Mouse (Mus musculus) liver, adult 2 months (tissue): Measurements from ENCODE around the gene Unc13b. TPM values are rescaled to one million over a fixed set of nuclear protein-coding genes. Genes with fewer than 3 reads are reported as not detected.

ENCODE experiments used
- DNase-seq: peaks from one replicate; pipeline ENCODE4 v3.0.0-alpha.2; 2011; ENCODE audit warnings: low read depth, low spot score; ENCODE audit errors: extremely low read depth
- H3K27ac ChIP-seq: fragments of 200-500 bp; replicated peaks from 2 replicates; pipeline ENCODE4 v1.5.1; 2012; ENCODE audit warnings: low read depth, mild to moderate bottlenecking, control low read depth, inconsistent platforms, low read length; ENCODE audit not compliant: insufficient read depth
- H3K27me3 ChIP-seq: fragments of 200-500 bp; 2 replicates; pipeline ENCODE4 v1.6.1; 2012; ENCODE audit warnings: mild to moderate bottlenecking, moderate library complexity, low read length, inconsistent platforms; ENCODE audit not compliant: control insufficient read depth, insufficient read depth
- H3K36me3 ChIP-seq: fragments of 200-500 bp; 2 replicates; pipeline ENCODE4 v1.6.1; 2012; ENCODE audit warnings: low read length, inconsistent platforms; ENCODE audit not compliant: control insufficient read depth, insufficient read depth
- H3K4me1 ChIP-seq: fragments of 200-500 bp; 2 replicates; pipeline ENCODE4 v1.6.1; 2011; ENCODE audit warnings: low read length; ENCODE audit not compliant: control insufficient read depth, insufficient read depth
- H3K4me3 ChIP-seq: fragments of 200-500 bp; 2 replicates; pipeline ENCODE4 v1.5.1; 2011; ENCODE audit warnings: low read depth, mild to moderate bottlenecking, control low read depth, low read length, moderate library complexity; ENCODE audit not compliant: insufficient read depth
- H3K79me2 ChIP-seq: fragments of 200-500 bp; 2 replicates; pipeline ENCODE4 v1.6.1; 2012; ENCODE audit warnings: inconsistent platforms, mild to moderate bottlenecking, low read length, moderate library complexity; ENCODE audit not compliant: control insufficient read depth, insufficient read depth
- H3K9ac ChIP-seq: fragments of 200-500 bp; 2 replicates; pipeline ENCODE4 v1.6.1; 2012; ENCODE audit warnings: low read depth, mild to moderate bottlenecking, control low read depth, inconsistent platforms, low read length
- CTCF ChIP-seq: fragments of 200-500 bp; IDR thresholded peaks from 2 replicates; pipeline ENCODE4 v1.5.1; 2011; ENCODE audit warnings: low read depth, low read length, control low read depth
- POLR2A ChIP-seq: fragments of 200-500 bp; IDR thresholded peaks from 2 replicates; pipeline ENCODE4 v1.6.1; 2011; ENCODE audit warnings: low read length, control low read depth; ENCODE audit not compliant: insufficient read depth; ENCODE audit errors: extremely low read depth
- WGBS: fragments of 180-500 bp; shearing (Covaris S2); methylation state at CpG from one replicate; pipeline ENCODE4 v1.1.7; 2018; 5-methylcytosine and 5-hydroxymethylcytosine counted together
- polyA plus RNA-seq: library from polyadenylated mRNA; depleted of rRNA; stranded (reverse); fragments of >200 nt; gene quantifications from 2 replicates; pipeline ENCODE4 v1.2.3, GENCODE M21; 2012
- total RNA-seq: library from RNA; depleted of rRNA; stranded (reverse); fragments of >200 nt; gene quantifications from 2 replicates; pipeline ENCODE4 v1.2.3, GENCODE M21; 2014

Gene Unc13b
- total and polyA plus RNA-seq, 2 experiments = 2.6 to 3.7 TPM

DNA sequence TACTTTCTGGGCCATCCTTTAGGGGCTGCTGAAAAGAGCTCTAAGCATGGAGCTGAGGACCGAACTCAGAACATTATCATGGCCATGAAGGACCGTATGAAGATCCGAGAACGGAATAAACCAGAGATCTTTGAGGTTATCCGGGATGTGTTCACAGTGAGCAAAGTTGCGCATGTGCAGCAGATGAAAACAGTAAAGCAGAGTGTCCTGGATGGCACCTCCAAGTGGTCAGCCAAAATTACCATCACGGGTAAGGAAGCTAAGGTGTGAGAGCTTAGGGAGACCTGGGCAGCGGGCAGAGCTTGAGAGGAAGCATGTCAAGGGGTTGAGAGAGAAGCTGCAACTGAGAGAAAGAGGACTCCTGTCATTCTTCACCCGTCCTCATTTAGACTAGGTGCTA lies 178.1 kb downstream of the Unc13b start:
- Histone ChIP-seq H3K27ac (no peak overlapping the region), H3K79me2 (no peaks in the 10 kb centered on the region), H3K27me3 (no peaks in the 10 kb centered on the region), H3K4me1 (no peaks in the 10 kb centered on the region), H3K4me3 (no peak overlapping the region), H3K9ac (no peak overlapping the region), H3K36me3 (no peaks in the 10 kb centered on the region)
- DNase-seq = no peak
- TF ChIP-seq CTCF = no peak
- no peak for TF ChIP-seq POLR2A
- 95% methylated on average over 9 of the region's 9 CpGs for WGBS

DNA sequence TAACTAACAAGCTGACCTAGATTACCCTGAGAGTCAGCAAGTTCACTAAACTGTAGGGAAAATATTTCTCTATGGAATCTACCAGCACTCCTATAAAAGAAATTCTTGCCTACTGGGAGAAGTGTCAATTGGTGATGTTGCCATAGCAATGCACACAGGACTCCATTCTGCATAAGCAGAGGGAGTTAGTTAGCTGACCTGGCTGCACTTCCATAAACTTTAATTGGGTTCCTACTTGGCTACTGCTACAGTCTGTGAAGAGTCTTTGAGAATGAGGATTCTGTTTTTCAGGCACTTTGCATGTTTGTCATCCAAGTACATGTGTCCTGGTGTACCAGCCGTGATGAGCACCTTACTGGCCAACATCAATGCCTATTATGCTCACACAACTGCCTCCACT lies 182.0 kb downstream of the Unc13b start:
- no peaks in the 10 kb centered on the region for H3K4me1 ChIP-seq
- WGBS = 92% methylated on average over 1 of the region's 1 CpGs
- no peak overlapping the region for H3K27ac ChIP-seq
- no peaks in the 10 kb centered on the region for H3K79me2 ChIP-seq
- no peaks in the 10 kb centered on the region for H3K36me3 ChIP-seq
- no peaks in the 10 kb centered on the region for H3K27me3 ChIP-seq
- no peak for DNase-seq
- H3K9ac ChIP-seq = no peak overlapping the region
- TF ChIP-seq POLR2A (no peak), CTCF (no peak)
- H3K4me3 ChIP-seq = no peak overlapping the region

DNA sequence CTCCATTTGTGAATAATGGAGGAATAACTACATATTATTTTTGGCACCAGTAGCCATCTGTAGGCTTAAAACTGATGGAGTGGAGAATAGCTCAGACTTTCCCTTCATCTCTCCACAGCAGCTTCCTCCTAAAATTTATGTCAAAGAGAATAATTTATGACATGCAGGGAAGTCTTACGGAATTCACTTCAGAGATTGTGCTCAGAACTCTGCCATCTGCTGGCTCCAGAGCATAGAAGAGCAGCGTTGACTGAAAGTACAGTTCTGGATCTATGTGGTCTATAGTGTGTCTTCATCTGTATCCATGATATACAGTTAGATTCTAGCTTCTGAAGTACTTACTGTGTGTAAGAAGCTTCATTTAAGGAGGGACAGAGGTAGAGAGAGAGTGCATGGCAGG lies 185.3 kb downstream of the Unc13b start:
- WGBS = 55% methylated on average over 2 of the region's 2 CpGs
- no peak overlapping the region for H3K27ac ChIP-seq
- H3K4me1 ChIP-seq = no peaks in the 10 kb centered on the region
- H3K36me3 ChIP-seq = no peaks in the 10 kb centered on the region
- H3K27me3 ChIP-seq = no peaks in the 10 kb centered on the region
- no peaks in the 10 kb centered on the region for H3K79me2 ChIP-seq
- DNase-seq = no peak
- no peak overlapping the region for H3K9ac ChIP-seq
- no peak for TF ChIP-seq CTCF
- TF ChIP-seq POLR2A = no peak
- H3K4me3 ChIP-seq = no peak overlapping the region

DNA sequence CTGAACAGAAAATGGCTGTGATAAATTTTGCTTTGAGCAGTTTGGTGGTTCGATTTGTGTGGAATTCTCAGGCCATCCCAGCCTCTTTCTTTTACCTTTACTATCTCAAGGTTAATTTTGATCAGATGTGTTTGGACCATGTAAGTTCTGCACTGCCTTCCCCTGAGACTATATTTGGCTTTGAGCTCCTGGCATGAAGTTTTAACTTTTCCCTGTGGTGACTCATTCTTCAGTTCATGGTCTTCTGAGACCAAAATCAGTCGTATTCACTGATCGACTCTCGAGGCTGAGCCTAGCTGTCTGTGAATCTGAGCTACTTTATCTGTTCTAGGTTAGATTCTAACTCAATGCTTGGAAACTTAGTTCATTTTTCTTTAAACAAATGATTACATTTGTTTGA lies 187.0 kb downstream of the Unc13b start:
- DNase-seq = no peak
- no peaks in the 10 kb centered on the region for H3K27me3 ChIP-seq
- no peak overlapping the region for H3K27ac ChIP-seq
- H3K4me3 ChIP-seq = no peak overlapping the region
- 87% methylated on average over 4 of the region's 4 CpGs for WGBS
- no peak for TF ChIP-seq POLR2A
- H3K79me2 ChIP-seq = no peaks in the 10 kb centered on the region
- no peaks in the 10 kb centered on the region for H3K4me1 ChIP-seq
- H3K36me3 ChIP-seq = 0 out of 2 replicates have a peak, but pooled peaks cover 2% of the 10 kb centered on the region
- no peak overlapping the region for H3K9ac ChIP-seq

DNA sequence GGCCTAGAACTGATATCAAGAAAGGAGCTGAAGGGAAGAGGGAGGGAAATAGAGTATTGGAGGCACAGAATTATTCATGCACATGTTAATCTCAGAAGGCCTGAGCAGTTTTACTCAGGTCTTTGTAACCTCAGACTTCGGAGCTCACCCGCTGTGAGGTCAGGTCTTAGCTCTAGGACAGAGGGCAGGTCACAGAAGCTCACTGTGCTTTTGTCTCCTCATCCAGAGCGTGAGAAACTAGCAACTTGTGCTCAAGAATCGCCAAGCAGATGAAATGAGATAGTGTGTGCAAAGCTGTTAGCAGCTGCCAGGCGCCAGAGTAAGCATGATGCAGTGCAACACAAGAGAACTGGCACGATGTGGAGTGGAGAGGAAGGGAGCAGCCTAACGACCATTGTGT lies 189.3 kb downstream of the Unc13b start:
- no peak for DNase-seq
- TF ChIP-seq CTCF = no peak
- no peak for TF ChIP-seq POLR2A
- Histone ChIP-seq H3K27me3 (no peaks in the 10 kb centered on the region), H3K36me3 (0 out of 2 replicates have a peak, but pooled peaks cover 3% of the 10 kb centered on the region), H3K27ac (no peak overlapping the region), H3K4me3 (no peak overlapping the region), H3K9ac (no peak overlapping the region), H3K4me1 (no peaks in the 10 kb centered on the region), H3K79me2 (no peaks in the 10 kb centered on the region)
- 83% methylated on average over 7 of the region's 7 CpGs for WGBS

DNA sequence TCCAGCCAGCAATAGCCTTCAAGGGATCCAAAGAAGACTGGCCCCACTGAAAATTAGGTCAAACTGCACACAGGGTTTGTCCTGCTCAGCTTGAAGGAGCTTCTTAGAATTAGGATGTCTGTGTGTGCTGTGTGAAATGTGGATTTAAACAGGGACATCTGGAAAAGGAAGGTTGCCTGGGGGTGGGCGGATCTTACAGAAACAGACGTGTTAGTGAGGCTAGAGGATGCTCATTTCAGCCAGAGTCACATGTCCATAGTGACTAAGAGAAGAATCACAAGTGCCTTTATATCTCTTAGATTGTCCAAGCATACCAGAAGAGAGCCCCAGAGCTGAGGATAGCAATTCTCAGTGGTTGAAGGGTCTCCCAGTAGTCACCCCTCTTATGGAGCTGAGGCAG lies 190.2 kb downstream of the Unc13b start:
- no peak overlapping the region for H3K27ac ChIP-seq
- no peaks in the 10 kb centered on the region for H3K4me1 ChIP-seq
- H3K36me3 ChIP-seq = 0 out of 2 replicates have a peak, but pooled peaks cover 3% of the 10 kb centered on the region
- 91% methylated on average over 2 of the region's 2 CpGs for WGBS
- DNase-seq = no peak
- H3K27me3 ChIP-seq = no peaks in the 10 kb centered on the region
- H3K79me2 ChIP-seq = no peaks in the 10 kb centered on the region
- TF ChIP-seq POLR2A (no peak), CTCF (no peak)
- H3K9ac ChIP-seq = no peak overlapping the region
- no peak overlapping the region for H3K4me3 ChIP-seq
